ENCODE assay signal across 24 mouse cellular contexts in the genomic region with DNA sequence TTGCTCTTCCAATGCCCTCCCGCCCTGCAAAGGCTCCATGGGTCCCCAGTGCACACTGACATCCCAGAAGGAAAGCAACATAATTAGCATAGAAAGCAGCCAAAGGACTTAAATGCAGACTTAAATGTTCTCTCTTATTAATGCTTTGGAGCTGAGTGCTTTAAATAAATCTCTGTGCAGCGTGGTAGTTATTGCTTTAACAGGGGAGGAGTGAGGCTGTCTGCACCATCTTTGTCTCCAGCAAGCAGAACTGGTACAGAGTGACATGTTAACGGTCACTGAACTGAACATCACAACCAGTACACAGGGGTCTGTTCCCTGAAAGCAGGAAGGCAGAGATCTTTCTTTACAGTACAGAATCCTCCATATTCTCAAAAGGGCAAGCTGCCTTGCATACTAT. TPM values are rescaled to one million over a fixed set of nuclear protein-coding genes. Genes with fewer than 3 reads are reported as not detected.
DNase-seq lines count a peak whose midpoint lies in the region; ATAC-seq and TF ChIP-seq lines count a peak whose summit lies in the region.
"Had no signal": no experiment of that assay in that cellular context is flagged by ENCODE, and none has a peak within 500 bp of the region (broad histone marks: within the 10 kb centered on the region; RNA-seq: fewer than 3 reads in every experiment).

No protein-coding gene starts in this region.

- TF ChIP-seq CTCF in stomach, postnatal 0 days (IDR thresholded peaks at IDR 0.05; ENCODE audit: low read depth): no peak

- H3K36me3 ChIP-seq in hindbrain, embryonic 15.5 days: peaks cover 15% of the 10 kb centered on the region
- peaks cover 12% of the 10 kb centered on the region; the same call in 1 of the 2 replicates for H3K36me3 ChIP-seq in hindbrain, embryonic 12.5 days
- no peaks in the 10 kb centered on the region for H3K36me3 ChIP-seq in neural tube, embryonic 14.5 days (ENCODE audit: control insufficient read depth, insufficient read depth, low read length)
- H3K36me3 ChIP-seq in stomach, postnatal 0 days (ENCODE audit: control insufficient read depth, insufficient read depth, low read length): no peaks in the 10 kb centered on the region

- H3K27me3 ChIP-seq in hindbrain, embryonic 15.5 days: no peaks in the 10 kb centered on the region
- no peaks in the 10 kb centered on the region for H3K27me3 ChIP-seq in hindbrain, embryonic 12.5 days
- no peaks in the 10 kb centered on the region for H3K27me3 ChIP-seq in neural tube, embryonic 14.5 days (ENCODE audit: control insufficient read depth, insufficient read depth, low read length)
- no peaks in the 10 kb centered on the region for H3K27me3 ChIP-seq in stomach, postnatal 0 days (ENCODE audit: control insufficient read depth, insufficient read depth, low read length)
- H3K27me3 ChIP-seq: forebrain, embryonic 13.5 days had no signal

- 0 out of 2 replicates have a peak, but pooled peaks have one; percentile 6 for ATAC-seq in hindbrain, embryonic 15.5 days (ENCODE audit: low FRiP score, low read depth)
- ATAC-seq in hindbrain, embryonic 12.5 days (ENCODE audit: low FRiP score): no peak
- ATAC-seq in neural tube, embryonic 14.5 days (ENCODE audit: low read depth): peak; percentile 54; the same call in 1 of the 2 replicates
- ATAC-seq in stomach, postnatal 0 days (ENCODE audit: low FRiP score, low TSS enrichment): no peak
- ATAC-seq: CD4-positive, CD25-positive, alpha-beta regulatory T cell, adult 4 months; forebrain, embryonic 13.5 days; hindbrain, embryonic 16.5 days; inflammation-experienced regulatory T-cells, adult 6 months; intestine, embryonic 16.5 days had no signal

- 71% methylated on average over 3 of the region's 3 CpGs for WGBS in hindbrain, embryonic 15.5 days
- WGBS in hindbrain, embryonic 12.5 days: 81% methylated on average over 3 of the region's 3 CpGs
- 57% methylated on average over 3 of the region's 3 CpGs for WGBS in neural tube, embryonic 14.5 days
- 74% methylated on average over 3 of the region's 3 CpGs for WGBS in stomach, postnatal 0 days

- 0 out of 2 replicates have a peak overlapping the region, but pooled peaks have one; percentile 6 for H3K27ac ChIP-seq in hindbrain, embryonic 15.5 days (replicated peaks)
- H3K27ac ChIP-seq in hindbrain, embryonic 12.5 days: no peak overlapping the region
- peak overlapping the region; percentile 48; the same call in 1 of the 2 replicates for H3K27ac ChIP-seq in neural tube, embryonic 14.5 days (ENCODE audit: low read depth, low read length)
- no peak overlapping the region for H3K27ac ChIP-seq in stomach, postnatal 0 days (replicated peaks)
- H3K27ac ChIP-seq: forebrain, embryonic 10.5 days; forebrain, embryonic 13.5 days; gastrocnemius, adult 2 months; hindbrain, embryonic 10.5 days had no signal

- peak; percentile 48 for DNase-seq in heart, adult 11 months
- no peak for DNase-seq in heart, adult 8-10 months (ENCODE audit: low spot score)
- DNase-seq in brain, adult 2 months (ENCODE audit: low read depth, low spot score): peak; percentile 56
- no peak for DNase-seq in cerebellum, postnatal 4 days (ENCODE audit: low spot score in 2 of 2)
- no peak for DNase-seq in stomach, postnatal 0 days (ENCODE audit: low spot score)
- DNase-seq: adrenal gland, adult 2 months; adrenal gland, postnatal 14 days; cerebellum, adult 11-12 months; cerebellum, adult 8-10 months; cerebellum, postnatal 36 days; gastrocnemius, adult 2 months; gastrocnemius, postnatal 14 days; heart, adult 18-20 months had no signal

- H3K4me3 ChIP-seq in hindbrain, embryonic 15.5 days: no peak overlapping the region
- no peak overlapping the region for H3K4me3 ChIP-seq in hindbrain, embryonic 12.5 days
- H3K4me3 ChIP-seq in neural tube, embryonic 14.5 days (ENCODE audit: low read depth, low read length): no peak overlapping the region
- H3K4me3 ChIP-seq in stomach, postnatal 0 days (ENCODE audit: low read depth, low read length): no peak overlapping the region
- H3K4me3 ChIP-seq: forebrain, embryonic 10.5 days; forebrain, embryonic 13.5 days; gastrocnemius, adult 2 months; hindbrain, embryonic 10.5 days had no signal

- TF ChIP-seq EP300 in stomach, postnatal 0 days (optimal IDR thresholded peaks at IDR 0.05): no peak

- no peak overlapping the region for H3K4me2 ChIP-seq in hindbrain, embryonic 15.5 days
- H3K4me2 ChIP-seq in hindbrain, embryonic 12.5 days (replicated peaks): no peak overlapping the region
- H3K4me2 ChIP-seq in neural tube, embryonic 14.5 days (ENCODE audit: low read depth, low read length): no peak overlapping the region
- H3K4me2 ChIP-seq in stomach, postnatal 0 days (replicated peaks; ENCODE audit: low read depth): no peak overlapping the region
- H3K4me2 ChIP-seq: forebrain, embryonic 13.5 days; heart, embryonic 11.5 days had no signal

- H3K9ac ChIP-seq in hindbrain, embryonic 15.5 days: no peak overlapping the region
- no peak overlapping the region for H3K9ac ChIP-seq in hindbrain, embryonic 12.5 days
- H3K9ac ChIP-seq in neural tube, embryonic 14.5 days (replicated peaks; ENCODE audit: low read depth, low read length): no peak overlapping the region
- no peak overlapping the region for H3K9ac ChIP-seq in stomach, postnatal 0 days (ENCODE audit: low read length)
- H3K9ac ChIP-seq: forebrain, embryonic 13.5 days had no signal

- H3K9me3 ChIP-seq in hindbrain, embryonic 15.5 days: no peaks in the 10 kb centered on the region
- H3K9me3 ChIP-seq in hindbrain, embryonic 12.5 days (replicated peaks): no peaks in the 10 kb centered on the region
- no peaks in the 10 kb centered on the region for H3K9me3 ChIP-seq in neural tube, embryonic 14.5 days (ENCODE audit: control insufficient read depth, low read length)
- H3K9me3 ChIP-seq in stomach, postnatal 0 days (ENCODE audit: control insufficient read depth, low read length): no peaks in the 10 kb centered on the region
- H3K9me3 ChIP-seq: forebrain, embryonic 10.5 days; forebrain, embryonic 13.5 days; hindbrain, embryonic 10.5 days had no signal

- no peaks in the 10 kb centered on the region for H3K4me1 ChIP-seq in hindbrain, embryonic 15.5 days (replicated peaks)
- no peaks in the 10 kb centered on the region for H3K4me1 ChIP-seq in hindbrain, embryonic 12.5 days
- H3K4me1 ChIP-seq in neural tube, embryonic 14.5 days (ENCODE audit: control insufficient read depth, insufficient read depth, low read length): peaks cover 3% of the 10 kb centered on the region; the same call in 1 of the 2 replicates
- H3K4me1 ChIP-seq in stomach, postnatal 0 days (replicated peaks; ENCODE audit: control insufficient read depth, insufficient read depth): no peaks in the 10 kb centered on the region
- H3K4me1 ChIP-seq: forebrain, embryonic 10.5 days; forebrain, embryonic 13.5 days; hindbrain, embryonic 10.5 days had no signal

RNA-seq across cellular contexts. Expression of a gene that starts 29.6 kb away (rescaled TPM):
- 10 to 100 TPM in 2 of 4 experiments, 1 to 10 TPM in 2; 8.0 to 11.8 (median 10.1) TPM for total RNA-seq in heart, adult 8-10 months (2022)
- polyA plus RNA-seq in hindbrain, embryonic 15.5 days (2015; fragmentation: Nextera tagmentation; extraction: Ambion mirVana): 17.8 and 20.1 TPM in 2 replicates
- polyA plus RNA-seq in hindbrain, embryonic 12.5 days (2016; fragmentation: Nextera tagmentation; extraction: Ambion mirVana): 22.5 and 24.6 TPM in 2 replicates
- 15.0 and 22.5 TPM in 2 replicates for polyA plus RNA-seq in neural tube, embryonic 14.5 days (2014; fragmentation: Nextera tagmentation; extraction: Ambion mirVana)
- 20.0 and 20.2 TPM in 2 replicates for polyA plus RNA-seq in stomach, postnatal 0 days (2015; fragmentation: Nextera tagmentation; extraction: Ambion mirVana)

Comparison
In these comparisons a context has a peak if more than half of its experiments do, and no peak if none do; other contexts are left out.
1. DNase-seq: peak in heart, adult 11 months (single experiment) and brain, adult 2 months (single experiment); none in heart, adult 8-10 months (single experiment), cerebellum, postnatal 4 days (0 of 2) and stomach, postnatal 0 days (single experiment).
2. ATAC-seq: peak in hindbrain, embryonic 15.5 days (single experiment) and neural tube, embryonic 14.5 days (single experiment); none in hindbrain, embryonic 12.5 days (single experiment) and stomach, postnatal 0 days (single experiment).
3. H3K27ac ChIP-seq: peak in hindbrain, embryonic 15.5 days (single experiment) and neural tube, embryonic 14.5 days (single experiment); none in hindbrain, embryonic 12.5 days (single experiment) and stomach, postnatal 0 days (single experiment).